Mouse (Mus musculus) intestine, embryonic 16.5 days (tissue): ENCODE data around the gene Sp9. TPM values are rescaled to one million over a fixed set of nuclear protein-coding genes. Genes with fewer than 3 reads are reported as not detected.

Experiments used
- ATAC-seq: fragments of 200-750 bp; cut with Nextera tagmentation; 2 replicates; pipeline ENCODE4 v1.8.0; 2017; ENCODE audit warnings: moderate TSS enrichment, moderate library complexity
- H3K27ac ChIP-seq: fragments of 300-500 bp; sonication (generic); 2 replicates; pipeline ENCODE4 v1.5.1; 2014; ENCODE audit warnings: mild to moderate bottlenecking, low read length
- H3K27me3 ChIP-seq: fragments of 300-500 bp; sonication (generic); replicated peaks from 2 replicates; pipeline ENCODE4 v1.6.1; 2014; ENCODE audit warnings: low read length, control low read depth, mixed read lengths; ENCODE audit not compliant: control insufficient read depth, insufficient read depth
- H3K36me3 ChIP-seq: fragments of 300-500 bp; sonication (generic); 2 replicates; pipeline ENCODE4 v1.6.1; 2014; ENCODE audit warnings: low read length, control low read depth; ENCODE audit not compliant: control insufficient read depth, insufficient read depth
- H3K4me1 ChIP-seq: fragments of 300-500 bp; sonication (generic); 2 replicates; pipeline ENCODE4 v1.6.1; 2014; ENCODE audit warnings: low read length, control low read depth, mixed read lengths; ENCODE audit not compliant: control insufficient read depth, insufficient read depth
- H3K4me2 ChIP-seq: fragments of 300-500 bp; sonication (generic); 2 replicates; pipeline ENCODE4 v1.6.1; 2014; ENCODE audit warnings: low read depth, low read length, control low read depth
- H3K4me3 ChIP-seq: fragments of 300-500 bp; sonication (generic); 2 replicates; pipeline ENCODE4 v1.5.1; 2014; ENCODE audit warnings: mild to moderate bottlenecking, low read length
- H3K9ac ChIP-seq: fragments of 300-500 bp; sonication (generic); 2 replicates; pipeline ENCODE4 v1.6.1; 2014; ENCODE audit warnings: low read depth, low read length
- H3K9me3 ChIP-seq: fragments of 300-500 bp; sonication (generic); 2 replicates; pipeline ENCODE4 v1.6.1; 2016; ENCODE audit warnings: low read length, control low read depth; ENCODE audit not compliant: control insufficient read depth
- WGBS: fragments of 180-500 bp; shearing (Covaris S2); extraction: QIAGEN DNeasy Blood & Tissue Kit; methylation state at CpG from one replicate; pipeline ENCODE4 v1.1.7; 2014; 5-methylcytosine and 5-hydroxymethylcytosine counted together
- polyA plus RNA-seq: library from polyadenylated mRNA; unstranded; fragments of >200 nt; fragmentation: Nextera tagmentation; extraction: Ambion mirVana; gene quantifications from 2 replicates; pipeline ENCODE4 v1.2.1, GENCODE M21; 2015

Sp9 gene
- polyA plus RNA-seq, 1 experiment from 2014 or later: not detected

- H3K9me3 ChIP-seq: no peaks in the 10 kb centered on the region
- H3K4me2 ChIP-seq: no peak overlapping the region
- H3K4me3 ChIP-seq: no peak overlapping the region
- H3K4me1 ChIP-seq: no peaks in the 10 kb centered on the region
- H3K9ac ChIP-seq: no peak overlapping the region
- H3K27me3 ChIP-seq: no peaks in the 10 kb centered on the region
- no peaks in the 10 kb centered on the region for H3K36me3 ChIP-seq
- 67% methylated on average over 12 of the region's 12 CpGs for WGBS
- no peak overlapping the region for H3K27ac ChIP-seq
- no peak for ATAC-seq
These were observed 51.3 kb downstream of the Sp9 start for GRCm38 (mm10) chr2:73322991-73323390.

GRCm38 (mm10) chr2:73325871-73326270 lies 54.1 kb downstream of the Sp9 start:
- H3K9ac ChIP-seq: no peak overlapping the region
- H3K9me3 ChIP-seq: no peaks in the 10 kb centered on the region
- no peak for ATAC-seq
- no peak overlapping the region for H3K4me3 ChIP-seq
- no peak overlapping the region for H3K27ac ChIP-seq
- no peak overlapping the region for H3K4me2 ChIP-seq
- 86% methylated on average over 5 of the region's 5 CpGs for WGBS
- H3K36me3 ChIP-seq: no peaks in the 10 kb centered on the region
- no peaks in the 10 kb centered on the region for H3K27me3 ChIP-seq
- no peaks in the 10 kb centered on the region for H3K4me1 ChIP-seq

Other genes with a start within 250 kb of the Sp9 start
- gene Ola1, start 53.0 kb upstream of the Sp9 start, polyA plus RNA-seq: 73.7 and 81.5 TPM in 2 replicates
- gene Scrn3, start 40.7 kb downstream of the Sp9 start, polyA plus RNA-seq: 16.6 and 16.9 TPM in 2 replicates
- 14.7 and 14.9 TPM in 2 replicates for gene Cir1, start 40.8 kb downstream of the Sp9 start, polyA plus RNA-seq
- gene Gpr155, start 114.6 kb downstream of the Sp9 start, polyA plus RNA-seq: 15.1 and 17.5 TPM in 2 replicates